Mouse (Mus musculus) brain, embryonic 18.5 days (tissue): Measurements from ENCODE around the gene Cab39.

Source experiments
- DNase-seq: peaks from one replicate; pipeline ENCODE4 v3.0.0-alpha.2; 2012; ENCODE audit warnings: low read depth, low spot score

Gene Cab39

GRCm38 (mm10) chr1:85900521-85901333, 107.5 kb downstream of the Cab39 start:
- DNase-seq, result no peak
